In the genomic region with DNA sequence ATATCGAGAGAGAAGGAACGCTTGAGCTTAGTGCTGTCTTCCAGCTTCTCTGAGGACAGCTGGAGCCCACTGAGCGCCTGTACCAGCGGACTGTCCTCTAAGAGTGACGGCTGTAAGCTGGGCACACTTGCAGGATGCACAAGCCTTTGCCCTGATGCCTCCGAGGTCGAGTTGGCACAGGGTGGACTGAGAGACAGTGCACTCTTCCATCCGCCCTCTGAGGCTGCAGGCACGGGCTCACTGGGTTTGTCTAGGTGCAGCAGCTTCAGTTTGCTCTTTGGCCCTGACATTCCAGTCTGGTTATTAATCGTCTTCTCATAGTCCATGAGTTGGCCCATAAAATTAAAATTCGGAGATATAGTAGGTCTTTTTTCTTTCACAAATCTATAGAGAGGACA, we compare ENCODE assay signal across 21 mouse cellular contexts.
DNase-seq lines count a peak whose midpoint lies in the region; ATAC-seq and TF ChIP-seq lines count a peak whose summit lies in the region.
"Had no signal": no experiment of that assay in that cellular context is flagged by ENCODE, and none has a peak within 500 bp of the region (broad histone marks: within the 10 kb centered on the region; RNA-seq: fewer than 3 reads in every experiment).

No protein-coding gene starts in this region.

- ATAC-seq in intestine, postnatal 0 days = peak; percentile 41
- ATAC-seq: inflammation-experienced regulatory T-cells, adult 6 months had no signal

- H3K4me1 ChIP-seq in intestine, postnatal 0 days (replicated peaks; ENCODE audit: control insufficient read depth, insufficient read depth, low read length) = peaks cover 13% of the 10 kb centered on the region; the same call in 1 of the 2 replicates
- H3K4me1 ChIP-seq: hindbrain, embryonic 12.5 days had no signal

- H3K36me3 ChIP-seq in intestine, postnatal 0 days (ENCODE audit: control insufficient read depth, insufficient read depth) = peaks cover 40% of the 10 kb centered on the region

- no peak for TF ChIP-seq CTCF in intestine, postnatal 0 days (IDR thresholded peaks at IDR 0.05; ENCODE audit: low read depth)

- H3K27me3 ChIP-seq in intestine, postnatal 0 days (replicated peaks; ENCODE audit: control insufficient read depth, insufficient read depth, low read length) = no peaks in the 10 kb centered on the region
- H3K27me3 ChIP-seq: CH12.LX; embryonic facial prominence, embryonic 15.5 days; heart, embryonic 12.5 days; hindbrain, embryonic 12.5 days had no signal

- no peaks in the 10 kb centered on the region for H3K9me3 ChIP-seq in intestine, postnatal 0 days (ENCODE audit: control insufficient read depth)
- H3K9me3 ChIP-seq: embryonic facial prominence, embryonic 15.5 days; heart, embryonic 12.5 days; hindbrain, embryonic 12.5 days had no signal

- 63% methylated on average over 11 of the region's 11 CpGs for WGBS in intestine, postnatal 0 days

- H3K27ac ChIP-seq in intestine, postnatal 0 days (ENCODE audit: low read depth, low read length) = peak overlapping the region; percentile 71
- H3K27ac ChIP-seq: embryonic facial prominence, embryonic 15.5 days; hindbrain, embryonic 12.5 days had no signal

- peak; percentile 29 for DNase-seq in adrenal gland, adult 8-10 months
- DNase-seq in adrenal gland, postnatal 10 days = no peak
- DNase-seq in adrenal gland, postnatal 14 days = peak; percentile 36
- DNase-seq in kidney, postnatal 14 days = peak; percentile 52
- no peak for DNase-seq in lung, postnatal 25 days (ENCODE audit: low spot score)
- DNase-seq in ovary, postnatal 10 days (ENCODE audit: low spot score) = no peak
- DNase-seq: cerebellum, adult 11-12 months; cerebellum, postnatal 36 days; forebrain, postnatal 0 days; heart, postnatal 14 days; left cerebral cortex, postnatal 4 days; liver; lung, adult 18-20 months; lung, postnatal 36 days; thymus, postnatal 25 days had no signal

- H3K9ac ChIP-seq in intestine, postnatal 0 days (ENCODE audit: low read depth, low read length) = no peak overlapping the region
- H3K9ac ChIP-seq: embryonic facial prominence, embryonic 15.5 days; forebrain, postnatal 0 days; heart, embryonic 12.5 days; hindbrain, embryonic 12.5 days had no signal

- peak overlapping the region; percentile 30 for H3K4me2 ChIP-seq in intestine, postnatal 0 days (replicated peaks; ENCODE audit: low read depth)
- H3K4me2 ChIP-seq: embryonic facial prominence, embryonic 15.5 days; heart, embryonic 12.5 days; hindbrain, embryonic 12.5 days had no signal

- no peak overlapping the region for H3K4me3 ChIP-seq in intestine, postnatal 0 days (ENCODE audit: low read depth, low read length)
- H3K4me3 ChIP-seq: embryonic facial prominence, embryonic 15.5 days; heart, embryonic 12.5 days; hindbrain, embryonic 12.5 days had no signal

Comparison
In these comparisons a context has a peak if more than half of its experiments do, and no peak if none do; other contexts are left out.
1. DNase-seq: peak in adrenal gland, adult 8-10 months (single experiment), adrenal gland, postnatal 14 days (single experiment) and kidney, postnatal 14 days (single experiment); none in adrenal gland, postnatal 10 days (single experiment), lung, postnatal 25 days (single experiment) and ovary, postnatal 10 days (single experiment).